Mouse (Mus musculus) hindbrain, embryonic 10.5 days (tissue): Measurements from ENCODE around the gene Gm38100. TPM values are rescaled to one million over a fixed set of nuclear protein-coding genes. Genes with fewer than 3 reads are reported as not detected.

Experiments used
- DNase-seq: peaks from one replicate; pipeline ENCODE4 v3.0.0-alpha.2; 2017; ENCODE audit warnings: low spot score
- H3K27ac ChIP-seq: fragments of 300-500 bp; sonication (generic); 2 replicates; pipeline ENCODE4 v1.5.1; 2016; ENCODE audit warnings: mild to moderate bottlenecking, moderate library complexity
- H3K27me3 ChIP-seq: fragments of 300-500 bp; sonication (generic); 2 replicates; pipeline ENCODE4 v1.6.1; 2016; ENCODE audit warnings: mild to moderate bottlenecking; ENCODE audit not compliant: poor library complexity, insufficient read depth, severe bottlenecking
- H3K36me3 ChIP-seq: fragments of 300-500 bp; sonication (generic); 2 replicates; pipeline ENCODE4 v1.6.1; 2016; ENCODE audit warnings: mild to moderate bottlenecking, moderate library complexity
- H3K4me1 ChIP-seq: fragments of 300-500 bp; sonication (generic); replicated peaks from 2 replicates; pipeline ENCODE4 v1.6.1; 2016; ENCODE audit warnings: mild to moderate bottlenecking
- H3K4me3 ChIP-seq: fragments of 300-500 bp; sonication (generic); 2 replicates; pipeline ENCODE4 v1.5.1; 2016; ENCODE audit warnings: mild to moderate bottlenecking, moderate library complexity
- H3K9me3 ChIP-seq: fragments of 300-500 bp; sonication (generic); 2 replicates; pipeline ENCODE4 v1.6.1; 2016; ENCODE audit warnings: mild to moderate bottlenecking, moderate library complexity
- WGBS: fragments of 180-500 bp; shearing (Covaris S2); methylation state at CpG from one replicate; pipeline ENCODE4 v1.1.7; 2016; 5-methylcytosine and 5-hydroxymethylcytosine counted together
- polyA plus RNA-seq: library from polyadenylated mRNA; unstranded; fragments of >200 nt; fragmentation: Nextera tagmentation; extraction: Ambion mirVana; gene quantifications from 2 replicates; pipeline ENCODE4 v1.2.1, GENCODE M21; 2016

Gm38100 gene
- 0.17 and 0.18 TPM in 2 replicates for polyA plus RNA-seq

DNA sequence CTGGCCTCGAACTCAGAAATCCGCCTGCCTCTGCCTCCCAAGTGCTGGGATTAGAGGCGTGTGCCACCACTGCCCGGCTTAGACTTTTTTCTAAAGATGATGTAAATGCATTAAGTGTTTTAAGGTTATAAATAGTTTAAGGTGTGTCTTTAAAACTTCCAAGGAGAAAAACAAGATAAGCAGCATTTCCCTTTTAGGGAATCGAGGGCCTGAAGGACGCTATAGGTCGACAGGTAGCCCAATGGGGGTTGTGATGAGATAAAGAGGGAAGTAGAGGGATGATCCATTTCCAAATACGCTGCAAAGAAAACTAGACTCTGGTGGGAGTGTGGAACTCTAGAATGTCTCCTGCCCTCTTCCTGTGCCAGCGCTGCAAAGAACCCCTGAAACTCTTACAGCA is at the start of gene Gm38100:
TSS of gene Gm38100 (plus strand) at position 301 of the 400 bp plus-strand sequence.
- H3K4me1 ChIP-seq: no peaks in the 10 kb centered on the region
- no peak for DNase-seq
- no peaks in the 10 kb centered on the region for H3K9me3 ChIP-seq
- H3K36me3 ChIP-seq: no peaks in the 10 kb centered on the region
- no peak within 1 kb of the TSS for H3K4me3 ChIP-seq
- H3K27me3 ChIP-seq: no peaks in the 10 kb centered on the region
- 90% methylated on average over 9 of the region's 9 CpGs for WGBS
- no peak within 1 kb of the TSS for H3K27ac ChIP-seq

- no peaks in the 10 kb centered on the region for H3K9me3 ChIP-seq
- 67% methylated on average over 3 of the region's 3 CpGs for WGBS
- no peaks in the 10 kb centered on the region for H3K27me3 ChIP-seq
- no peaks in the 10 kb centered on the region for H3K36me3 ChIP-seq
- no peak for DNase-seq
- no peak overlapping the region for H3K27ac ChIP-seq
- H3K4me3 ChIP-seq: no peak overlapping the region
- peaks cover 8% of the 10 kb centered on the region; the same call in 1 of the 2 replicates for H3K4me1 ChIP-seq
These were observed 49.4 kb upstream of the Gm38100 start for GRCm38 (mm10) chr1:175870716-175871115.

DNA sequence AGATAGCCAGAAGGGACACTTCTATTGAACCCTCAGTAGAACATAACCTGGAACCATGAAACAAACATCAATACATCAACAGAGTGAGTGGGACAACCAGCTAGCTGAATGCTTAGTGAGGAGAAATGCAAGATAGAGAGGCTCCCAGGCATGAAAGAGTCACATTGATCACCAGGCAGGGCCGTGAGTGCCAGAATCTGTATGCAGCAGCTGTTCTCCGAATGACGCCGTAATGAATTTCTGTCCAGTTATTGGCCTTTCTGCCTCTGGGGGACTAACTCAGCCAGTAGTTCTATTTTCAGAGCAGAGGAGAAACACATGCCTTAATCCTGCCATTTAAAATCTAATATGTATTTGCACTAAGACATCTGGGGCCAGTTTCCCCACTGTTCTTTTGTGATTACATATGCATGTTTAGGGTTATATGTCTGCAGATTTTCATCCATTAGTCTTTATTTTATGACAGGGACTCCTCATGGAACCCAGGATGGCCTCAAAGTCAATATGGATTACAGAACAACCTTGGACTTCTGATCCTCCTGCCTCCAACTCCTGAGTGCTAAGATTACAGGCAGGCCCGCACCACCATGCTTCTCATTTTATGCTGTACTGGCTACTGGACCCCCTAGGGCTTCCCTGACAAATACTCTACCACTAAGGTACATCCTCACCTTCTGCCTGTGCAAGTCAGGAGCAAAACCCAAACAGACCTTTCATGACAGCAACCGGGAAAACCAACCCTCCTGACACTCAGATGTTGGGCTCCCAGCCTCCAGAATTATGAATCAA is 47.9 kb upstream of the Gm38100 start:
- peaks cover 4% of the 10 kb centered on the region; the same call in 1 of the 2 replicates for H3K4me1 ChIP-seq
- H3K4me3 ChIP-seq: no peak overlapping the region
- DNase-seq: no peak
- H3K27ac ChIP-seq: no peak overlapping the region
- H3K9me3 ChIP-seq: no peaks in the 10 kb centered on the region
- WGBS: 87% methylated on average over 6 of the region's 6 CpGs
- H3K36me3 ChIP-seq: no peaks in the 10 kb centered on the region
- no peaks in the 10 kb centered on the region for H3K27me3 ChIP-seq

- Histone ChIP-seq H3K9me3 (no peaks in the 10 kb centered on the region), H3K36me3 (peaks cover 41% of the 10 kb centered on the region), H3K4me1 (peaks cover 25% of the 10 kb centered on the region), H3K4me3 (peak within 1 kb of the TSS; percentile 80), H3K27ac (peak within 1 kb of the TSS; percentile 97), H3K27me3 (no peaks in the 10 kb centered on the region)
- DNase-seq: peak; percentile 92
- WGBS: under 1% methylated on average over 66 of the region's 66 CpGs
These were observed 39.5 kb upstream of the Gm38100 start, which contains the start of gene Exo1 for GRCm38 (mm10) chr1:175880453-175881296. Gene Exo1, plus strand, starts transcription at chr1:175880581.

- 96% methylated on average over 3 of the region's 3 CpGs for WGBS
- Histone ChIP-seq H3K27me3 (no peaks in the 10 kb centered on the region), H3K36me3 (peaks cover 65% of the 10 kb centered on the region), H3K4me3 (no peak overlapping the region), H3K9me3 (no peaks in the 10 kb centered on the region), H3K27ac (no peak overlapping the region), H3K4me1 (peaks cover 25% of the 10 kb centered on the region)
- no peak for DNase-seq
These were observed 36.7 kb upstream of the Gm38100 start for GRCm38 (mm10) chr1:175883398-175883797.

DNA sequence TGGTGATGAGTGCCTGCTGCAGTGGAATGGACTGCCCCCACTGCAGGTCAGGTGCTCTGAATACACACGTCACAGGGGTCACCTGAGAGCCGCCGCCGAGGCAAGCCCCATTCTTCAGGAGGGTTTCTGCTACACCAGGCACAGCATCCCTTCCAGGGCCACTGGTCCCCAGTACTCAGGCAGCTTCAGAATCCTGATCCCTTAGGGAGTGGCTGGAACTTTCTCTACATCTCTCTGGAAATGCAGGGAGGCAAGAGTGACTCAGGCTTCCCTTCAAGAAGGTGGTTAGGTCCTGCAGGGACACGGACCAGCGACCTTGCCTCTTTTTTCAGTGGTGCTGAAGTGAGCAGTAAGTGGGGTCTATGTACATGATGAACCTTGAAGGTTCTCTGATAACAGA is 26.9 kb upstream of the Gm38100 start:
- peaks cover 82% of the 10 kb centered on the region for H3K36me3 ChIP-seq
- no peaks in the 10 kb centered on the region for H3K27me3 ChIP-seq
- DNase-seq: no peak
- H3K27ac ChIP-seq: no peak overlapping the region
- 94% methylated on average over 6 of the region's 6 CpGs for WGBS
- no peaks in the 10 kb centered on the region for H3K4me1 ChIP-seq
- no peaks in the 10 kb centered on the region for H3K9me3 ChIP-seq
- no peak overlapping the region for H3K4me3 ChIP-seq

DNA sequence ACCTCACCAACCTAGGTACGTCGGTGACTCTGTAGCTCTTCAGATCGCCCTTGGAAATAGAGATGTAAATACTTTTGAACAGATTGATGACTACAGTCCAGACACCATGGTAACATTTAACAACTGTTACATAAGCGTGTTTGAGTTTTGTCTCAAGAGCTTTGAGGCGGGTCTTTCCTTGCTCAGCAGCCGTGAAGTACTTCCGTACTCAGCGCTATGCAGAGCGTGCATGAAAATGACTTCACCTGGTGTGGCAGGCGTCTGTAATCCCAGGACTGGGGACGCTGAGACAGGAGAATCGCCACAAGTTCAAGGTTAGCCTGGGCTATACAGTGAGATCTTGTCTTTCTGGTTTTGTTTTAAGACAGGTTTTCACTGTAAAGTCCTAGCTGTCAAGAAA is 26.4 kb upstream of the Gm38100 start:
- Histone ChIP-seq H3K4me1 (no peaks in the 10 kb centered on the region), H3K4me3 (no peak overlapping the region), H3K9me3 (no peaks in the 10 kb centered on the region), H3K27ac (no peak overlapping the region), H3K27me3 (no peaks in the 10 kb centered on the region), H3K36me3 (peaks cover 82% of the 10 kb centered on the region)
- no peak for DNase-seq
- WGBS: 95% methylated on average over 12 of the region's 12 CpGs

- Histone ChIP-seq H3K27me3 (no peaks in the 10 kb centered on the region), H3K36me3 (peaks cover 55% of the 10 kb centered on the region), H3K9me3 (no peaks in the 10 kb centered on the region), H3K4me3 (no peak overlapping the region), H3K4me1 (no peaks in the 10 kb centered on the region), H3K27ac (no peak overlapping the region)
- 83% methylated on average over 2 of the region's 2 CpGs for WGBS
- DNase-seq: no peak
These were observed 8.9 kb upstream of the Gm38100 start for GRCm38 (mm10) chr1:175911207-175911606.

GRCm38 (mm10) chr1:175912038-175912437 is 8.1 kb upstream of the Gm38100 start:
- Histone ChIP-seq H3K9me3 (no peaks in the 10 kb centered on the region), H3K36me3 (peaks cover 46% of the 10 kb centered on the region), H3K27ac (no peak overlapping the region), H3K4me1 (no peaks in the 10 kb centered on the region), H3K4me3 (no peak overlapping the region), H3K27me3 (no peaks in the 10 kb centered on the region)
- DNase-seq: no peak
- 89% methylated on average over 3 of the region's 3 CpGs for WGBS

GRCm38 (mm10) chr1:175913728-175914303 is 6.3 kb upstream of the Gm38100 start:
- Histone ChIP-seq H3K36me3 (peaks cover 29% of the 10 kb centered on the region), H3K27me3 (no peaks in the 10 kb centered on the region), H3K4me1 (no peaks in the 10 kb centered on the region), H3K4me3 (no peak overlapping the region), H3K27ac (no peak overlapping the region), H3K9me3 (no peaks in the 10 kb centered on the region)
- 79% methylated on average over 5 of the region's 5 CpGs for WGBS
- no peak for DNase-seq

DNA sequence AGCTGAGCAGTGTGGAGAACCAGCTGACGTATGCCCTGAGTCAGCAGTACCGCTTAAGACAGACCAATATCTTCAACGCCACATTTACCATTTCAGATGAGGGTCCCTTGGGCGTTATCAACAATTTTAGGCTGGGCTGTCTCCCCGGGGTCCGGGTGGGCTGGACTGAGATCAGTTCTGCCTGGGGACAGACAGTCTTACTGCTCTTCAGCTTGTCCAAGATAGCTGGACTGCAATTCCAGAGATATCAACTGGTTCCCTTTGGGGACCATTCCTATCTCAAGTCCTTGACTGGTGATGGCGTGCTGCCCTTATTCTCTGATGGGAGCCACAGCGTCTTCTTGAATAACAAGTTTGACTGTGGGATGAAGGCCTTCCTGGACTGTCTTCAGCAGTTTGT is 962 bp downstream of the Gm38100 start:
- Histone ChIP-seq H3K4me3 (no peak overlapping the region), H3K36me3 (no peaks in the 10 kb centered on the region), H3K27me3 (no peaks in the 10 kb centered on the region), H3K9me3 (no peaks in the 10 kb centered on the region), H3K4me1 (no peaks in the 10 kb centered on the region), H3K27ac (no peak overlapping the region)
- DNase-seq: no peak
- WGBS: 90% methylated on average over 8 of the region's 8 CpGs

DNA sequence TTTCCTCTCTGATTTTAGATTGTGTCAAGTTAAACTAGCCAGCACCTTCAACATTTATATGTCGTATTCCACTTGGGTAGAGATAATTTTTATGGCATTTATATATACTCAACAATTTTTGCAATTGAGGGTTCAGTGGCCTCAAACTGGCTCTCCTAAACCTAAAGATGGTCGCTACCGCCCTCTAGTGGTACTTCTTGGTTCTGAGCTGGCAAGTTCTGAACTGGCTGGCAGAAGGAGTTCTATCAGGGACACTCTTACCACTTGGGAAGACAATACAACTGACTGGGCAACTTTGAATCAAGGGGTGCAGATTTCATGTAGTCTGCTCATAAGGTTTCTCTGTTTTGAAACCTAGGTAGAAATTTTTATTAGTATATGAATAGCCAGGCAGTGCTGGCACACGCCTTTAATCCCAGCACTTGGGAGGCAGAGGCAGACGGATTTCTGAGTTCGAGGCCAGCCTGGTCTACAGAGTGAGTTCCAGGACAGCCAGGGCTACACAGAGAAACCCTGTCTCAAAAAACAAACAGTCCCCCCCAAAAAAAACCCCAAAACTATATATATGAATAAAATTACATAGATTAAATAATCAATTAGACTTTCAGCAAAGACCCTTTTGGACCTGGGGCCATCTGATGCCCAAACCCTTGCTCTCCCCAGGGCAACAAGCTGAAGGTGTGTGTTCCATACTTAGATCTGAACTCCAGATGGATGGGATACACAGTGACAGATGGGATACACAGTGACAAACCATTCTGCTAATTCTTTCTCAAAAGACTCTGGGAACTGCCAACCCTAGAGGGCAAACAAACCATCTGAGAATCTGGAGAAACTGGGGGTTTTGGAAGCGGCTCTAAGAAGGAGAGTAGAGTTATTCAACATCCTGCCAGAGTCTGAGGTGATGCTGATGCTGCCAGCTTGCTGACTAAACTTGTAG is 4.0 kb downstream of the Gm38100 start:
- WGBS: 56% methylated on average over 7 of the region's 7 CpGs
- no peak overlapping the region for H3K4me3 ChIP-seq
- DNase-seq: peak; percentile 65
- no peaks in the 10 kb centered on the region for H3K4me1 ChIP-seq
- H3K36me3 ChIP-seq: no peaks in the 10 kb centered on the region
- H3K9me3 ChIP-seq: no peaks in the 10 kb centered on the region
- H3K27ac ChIP-seq: no peak overlapping the region
- no peaks in the 10 kb centered on the region for H3K27me3 ChIP-seq
